Mouse (Mus musculus) hindbrain, embryonic 11.5 days (tissue): ENCODE results near the gene Stard7. TPM values are rescaled to one million over a fixed set of nuclear protein-coding genes. Genes with fewer than 3 reads are reported as not detected.

Experiments used
- ATAC-seq: fragments of 200-750 bp; cut with Nextera tagmentation; 2 replicates; pipeline ENCODE4 v1.8.0; 2017; ENCODE audit warnings: mild to moderate bottlenecking, moderate TSS enrichment, moderate library complexity; ENCODE audit not compliant: low FRiP score
- DNase-seq: peaks from one replicate; pipeline ENCODE4 v3.0.0-alpha.2; 2015; ENCODE audit warnings: low spot score
- H3K27ac ChIP-seq: fragments of 300-500 bp; sonication (generic); 2 replicates; pipeline ENCODE4 v1.5.1; 2014; ENCODE audit warnings: mild to moderate bottlenecking, low read depth, low read length
- H3K27me3 ChIP-seq: fragments of 300-500 bp; sonication (generic); 2 replicates; pipeline ENCODE4 v1.6.1; 2014; ENCODE audit warnings: mild to moderate bottlenecking, low read length, moderate library complexity, mixed read lengths; ENCODE audit not compliant: control insufficient read depth, insufficient read depth
- H3K36me3 ChIP-seq: fragments of 300-500 bp; sonication (generic); 2 replicates; pipeline ENCODE4 v1.6.1; 2014; ENCODE audit warnings: mild to moderate bottlenecking, low read length, moderate library complexity, mixed read lengths; ENCODE audit not compliant: control insufficient read depth, insufficient read depth
- H3K4me1 ChIP-seq: fragments of 300-500 bp; sonication (generic); replicated peaks from 2 replicates; pipeline ENCODE4 v1.6.1; 2014; ENCODE audit warnings: low read length, mixed read lengths; ENCODE audit not compliant: control insufficient read depth, insufficient read depth
- H3K4me2 ChIP-seq: fragments of 300-500 bp; sonication (generic); replicated peaks from 2 replicates; pipeline ENCODE4 v1.6.1; 2014; ENCODE audit warnings: mild to moderate bottlenecking, low read depth, low read length
- H3K4me3 ChIP-seq: fragments of 300-500 bp; sonication (generic); 2 replicates; pipeline ENCODE4 v1.5.1; 2014; ENCODE audit warnings: low read depth, low read length
- H3K9ac ChIP-seq: fragments of 300-500 bp; sonication (generic); 2 replicates; pipeline ENCODE4 v1.6.1; 2014; ENCODE audit warnings: low read depth, low read length
- H3K9me3 ChIP-seq: fragments of 300-500 bp; sonication (generic); 2 replicates; pipeline ENCODE4 v1.6.1; 2016; ENCODE audit warnings: low read length; ENCODE audit not compliant: control insufficient read depth
- WGBS: fragments of 180-500 bp; shearing (Covaris S2); extraction: QIAGEN DNeasy Blood & Tissue Kit; methylation state at CpG from one replicate; pipeline ENCODE4 v1.1.7; 2014; 5-methylcytosine and 5-hydroxymethylcytosine counted together
- polyA plus RNA-seq: library from polyadenylated mRNA; unstranded; fragments of >200 nt; fragmentation: Nextera tagmentation; extraction: Ambion mirVana; gene quantifications from 2 replicates; pipeline ENCODE4 v1.2.1, GENCODE M21; 2014

Gene Stard7
- polyA plus RNA-seq, 1 experiment from 2014 or later, result 79.5 TPM

DNA sequence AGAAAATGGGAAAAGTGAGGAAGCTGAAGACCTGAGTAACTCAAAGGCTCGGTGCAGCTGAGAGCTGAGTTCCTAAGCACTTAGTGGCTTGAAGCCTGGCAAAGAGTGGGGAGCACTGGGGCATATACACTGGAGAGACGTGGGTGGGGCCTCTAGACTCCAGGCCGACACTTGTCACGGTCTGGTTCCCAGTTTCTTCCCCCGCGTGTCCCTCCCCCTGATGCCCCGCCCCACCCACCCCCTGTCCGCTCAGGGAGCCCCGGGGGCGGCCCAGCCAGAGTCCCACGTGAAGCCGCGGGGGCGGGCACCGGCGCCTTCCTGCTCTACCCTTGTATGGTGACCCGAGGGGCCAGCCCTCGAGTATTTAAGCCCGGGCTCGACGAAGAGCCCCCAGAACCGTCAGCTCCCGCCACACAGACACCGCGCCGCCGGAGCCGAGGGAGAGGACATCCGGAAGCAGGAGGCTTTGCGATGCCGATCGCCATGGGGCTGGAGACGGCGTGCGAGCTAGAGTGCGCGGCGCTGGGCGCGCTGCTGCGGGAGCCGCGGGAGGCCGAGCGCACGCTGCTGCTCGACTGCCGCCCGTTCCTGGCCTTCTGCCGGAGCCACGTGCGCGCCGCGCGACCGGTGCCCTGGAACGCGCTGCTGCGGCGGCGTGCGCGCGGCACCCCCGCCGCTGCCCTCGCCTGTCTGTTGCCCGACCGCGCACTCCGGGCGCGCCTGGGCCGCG, 65.9 kb downstream of the Stard7 start, which contains the start of gene Dusp2:
TSS of gene Dusp2 (plus strand) at position 393 of the 730 bp plus-strand sequence.
- 0% methylated on average over 67 of the region's 76 CpGs for WGBS
- H3K36me3 ChIP-seq, result no peaks in the 10 kb centered on the region
- no peaks in the 10 kb centered on the region for H3K9me3 ChIP-seq
- H3K4me2 ChIP-seq, result peak within 1 kb of the TSS; percentile 90
- peaks cover 29% of the 10 kb centered on the region for H3K27me3 ChIP-seq
- H3K4me3 ChIP-seq, result peak within 1 kb of the TSS; percentile 49
- H3K4me1 ChIP-seq, result no peaks in the 10 kb centered on the region
- ATAC-seq (peak; percentile 67), DNase-seq (peak; percentile 62)
- no peak within 1 kb of the TSS for H3K27ac ChIP-seq
- H3K9ac ChIP-seq, result peak within 1 kb of the TSS; percentile 53; the same call in 1 of the 2 replicates

DNA sequence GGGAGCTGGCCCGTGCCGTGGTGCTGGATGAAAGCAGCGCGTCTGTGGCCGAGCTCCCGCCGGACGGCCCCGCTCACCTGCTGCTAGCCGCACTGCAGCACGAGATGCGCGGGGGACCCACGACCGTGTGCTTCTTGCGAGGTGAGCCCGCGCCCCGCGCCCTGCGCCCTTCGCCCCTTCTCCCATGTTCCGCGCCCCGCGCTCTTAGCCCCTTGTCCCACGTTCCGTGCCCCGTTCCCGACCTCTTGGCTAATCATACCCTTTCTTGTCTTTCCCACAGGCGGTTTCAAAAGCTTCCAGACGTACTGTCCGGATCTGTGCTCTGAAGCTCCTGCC, 66.4 kb downstream of the Stard7 start:
- Histone ChIP-seq H3K4me2 (peak overlapping the region; percentile 90), H3K27ac (no peak overlapping the region), H3K27me3 (peaks cover 29% of the 10 kb centered on the region), H3K4me3 (peak overlapping the region; percentile 49), H3K36me3 (no peaks in the 10 kb centered on the region), H3K9me3 (no peaks in the 10 kb centered on the region), H3K9ac (peak overlapping the region; percentile 53; the same call in 1 of the 2 replicates), H3K4me1 (no peaks in the 10 kb centered on the region)
- DNase-seq (no peak), ATAC-seq (no peak; the same call in 1 of the 2 replicates)
- 2% methylated on average over 26 of the region's 33 CpGs for WGBS

DNA sequence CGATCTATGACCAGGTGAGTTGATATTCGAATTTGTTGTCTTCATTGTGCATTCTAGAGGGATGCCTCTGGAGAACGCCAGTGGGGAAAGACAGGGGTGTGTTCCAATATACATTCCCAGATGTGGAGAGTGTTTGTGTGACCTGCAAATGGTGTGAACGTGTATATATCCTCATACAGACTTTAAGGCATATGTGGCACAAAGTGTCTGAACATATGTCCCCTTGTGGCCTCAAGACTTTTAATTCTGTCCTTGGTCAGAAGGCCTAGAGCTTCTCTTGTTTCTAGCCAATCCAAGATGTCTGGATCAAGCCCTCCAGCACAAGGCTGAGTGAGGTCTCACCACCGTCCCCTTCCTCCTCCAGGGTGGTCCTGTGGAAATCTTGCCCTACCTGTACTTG, 66.9 kb downstream of the Stard7 start:
- no peak for DNase-seq
- H3K27ac ChIP-seq, result no peak overlapping the region
- H3K9ac ChIP-seq, result no peak overlapping the region
- H3K4me3 ChIP-seq, result peak overlapping the region; percentile 49
- ATAC-seq, result no peak
- H3K4me1 ChIP-seq, result no peaks in the 10 kb centered on the region
- H3K9me3 ChIP-seq, result no peaks in the 10 kb centered on the region
- peaks cover 29% of the 10 kb centered on the region for H3K27me3 ChIP-seq
- WGBS, result 51% methylated on average over 5 of the region's 5 CpGs
- no peaks in the 10 kb centered on the region for H3K36me3 ChIP-seq
- H3K4me2 ChIP-seq, result peak overlapping the region; percentile 90

DNA sequence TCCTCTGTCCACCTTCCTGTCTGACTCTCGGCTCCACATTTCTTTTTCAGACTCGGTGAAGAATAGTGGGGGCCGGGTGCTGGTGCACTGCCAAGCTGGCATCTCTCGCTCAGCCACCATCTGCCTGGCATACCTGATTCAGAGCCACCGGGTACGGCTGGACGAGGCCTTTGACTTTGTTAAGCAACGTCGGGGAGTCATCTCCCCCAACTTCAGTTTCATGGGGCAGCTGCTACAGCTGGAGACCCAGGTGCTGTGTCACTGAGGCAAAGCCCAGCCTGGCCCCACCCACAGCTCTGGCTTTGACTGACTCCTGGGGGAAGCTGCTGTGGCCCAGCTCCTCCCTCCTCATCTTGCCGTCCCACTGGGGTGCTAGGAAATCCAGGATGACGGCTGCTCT, 67.5 kb downstream of the Stard7 start:
- ATAC-seq, result no peak
- no peak overlapping the region for H3K4me3 ChIP-seq
- WGBS, result 67% methylated on average over 11 of the region's 11 CpGs

DNA sequence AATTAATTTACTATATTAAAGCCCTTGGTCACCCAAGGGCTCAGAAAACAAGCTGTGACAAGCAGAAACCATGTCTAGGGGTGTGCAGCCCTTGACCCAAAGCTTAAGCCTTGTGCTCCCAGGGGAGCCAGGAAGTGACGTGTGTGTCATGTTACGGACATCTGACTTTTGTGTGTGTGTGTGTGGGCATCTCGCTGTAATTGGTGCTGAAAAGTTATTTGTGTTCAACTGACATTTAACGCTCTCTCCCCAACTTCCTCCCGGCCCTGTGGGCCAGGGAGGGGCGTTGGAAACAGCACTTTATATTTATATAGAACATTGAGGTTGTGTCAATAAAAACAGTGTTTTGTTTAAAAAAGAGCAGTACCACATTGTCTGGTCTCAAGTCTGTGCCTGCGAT, 68.0 kb downstream of the Stard7 start:
- no peak for DNase-seq
- H3K27me3 ChIP-seq, result peaks cover 29% of the 10 kb centered on the region
- 73% methylated on average over 7 of the region's 7 CpGs for WGBS
- H3K9me3 ChIP-seq, result no peaks in the 10 kb centered on the region
- no peak overlapping the region for H3K9ac ChIP-seq
- no peaks in the 10 kb centered on the region for H3K4me1 ChIP-seq
- H3K4me3 ChIP-seq, result no peak overlapping the region
- ATAC-seq, result no peak
- H3K36me3 ChIP-seq, result no peaks in the 10 kb centered on the region
- no peak overlapping the region for H3K4me2 ChIP-seq
- no peak overlapping the region for H3K27ac ChIP-seq

More for the DNA sequence above, 67.5 kb downstream of the Stard7 start:
- Histone ChIP-seq H3K4me2 (no peak overlapping the region), H3K9ac (no peak overlapping the region), H3K27me3 (peaks cover 29% of the 10 kb centered on the region), H3K27ac (no peak overlapping the region), H3K9me3 (no peaks in the 10 kb centered on the region), H3K36me3 (no peaks in the 10 kb centered on the region), H3K4me1 (no peaks in the 10 kb centered on the region)
- DNase-seq, result no peak

DNA sequence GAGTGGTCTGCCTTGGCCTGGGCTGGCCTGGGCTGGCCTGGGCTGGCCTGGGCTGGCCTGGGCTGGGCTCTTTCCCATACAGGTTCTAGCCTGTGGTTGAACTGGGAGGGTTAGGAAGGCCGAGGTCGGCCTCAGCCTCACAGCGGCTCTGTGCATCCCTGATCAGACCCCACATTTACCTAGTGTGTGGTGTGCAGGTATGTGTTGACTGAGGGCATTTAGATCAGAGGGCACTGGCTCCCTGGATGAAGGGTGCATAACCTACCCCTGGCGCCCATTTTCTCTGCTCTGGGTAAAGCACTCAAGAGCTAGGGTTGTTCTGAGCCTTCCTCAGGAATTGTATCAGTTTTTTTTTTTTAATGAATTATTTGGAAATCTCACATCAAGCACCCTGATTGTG, 68.4 kb downstream of the Stard7 start, which contains the start of gene Astl:
TSS of gene Astl (plus strand) at position 224 of the 400 bp plus-strand sequence.
- 81% methylated on average over 4 of the region's 4 CpGs for WGBS
- no peaks in the 10 kb centered on the region for H3K36me3 ChIP-seq
- H3K4me3 ChIP-seq, result no peak within 1 kb of the TSS
- no peak for ATAC-seq
- DNase-seq, result no peak
- no peak within 1 kb of the TSS for H3K4me2 ChIP-seq
- H3K9me3 ChIP-seq, result no peaks in the 10 kb centered on the region
- no peaks in the 10 kb centered on the region for H3K4me1 ChIP-seq
- H3K27ac ChIP-seq, result no peak within 1 kb of the TSS
- peaks cover 29% of the 10 kb centered on the region for H3K27me3 ChIP-seq
- no peak within 1 kb of the TSS for H3K9ac ChIP-seq

DNA sequence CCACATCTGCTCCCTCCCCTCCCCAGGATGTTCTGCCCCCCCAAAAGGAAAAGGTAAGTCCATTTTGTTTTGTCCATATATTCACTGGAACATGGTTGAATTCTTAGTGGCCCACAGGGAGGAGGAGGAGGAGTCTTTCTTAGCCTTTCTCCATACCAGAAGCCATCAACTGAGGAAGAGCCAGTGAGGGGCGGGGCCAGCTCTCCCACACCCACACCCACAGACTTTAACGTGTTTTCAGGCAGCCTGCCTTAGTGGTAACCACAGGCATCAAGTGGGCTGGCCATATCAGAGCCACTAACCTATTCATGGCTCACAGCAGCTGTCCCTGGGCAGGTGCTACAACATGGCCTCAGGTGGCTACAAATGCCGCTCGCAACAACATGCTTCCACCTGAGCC, 68.8 kb downstream of the Stard7 start:
- Histone ChIP-seq H3K9ac (no peak overlapping the region), H3K27me3 (peaks cover 29% of the 10 kb centered on the region), H3K4me3 (no peak overlapping the region), H3K9me3 (no peaks in the 10 kb centered on the region), H3K36me3 (no peaks in the 10 kb centered on the region), H3K27ac (no peak overlapping the region), H3K4me2 (no peak overlapping the region), H3K4me1 (no peaks in the 10 kb centered on the region)
- DNase-seq (no peak), ATAC-seq (no peak)
- 74% methylated on average over 4 of the region's 4 CpGs for WGBS

DNA sequence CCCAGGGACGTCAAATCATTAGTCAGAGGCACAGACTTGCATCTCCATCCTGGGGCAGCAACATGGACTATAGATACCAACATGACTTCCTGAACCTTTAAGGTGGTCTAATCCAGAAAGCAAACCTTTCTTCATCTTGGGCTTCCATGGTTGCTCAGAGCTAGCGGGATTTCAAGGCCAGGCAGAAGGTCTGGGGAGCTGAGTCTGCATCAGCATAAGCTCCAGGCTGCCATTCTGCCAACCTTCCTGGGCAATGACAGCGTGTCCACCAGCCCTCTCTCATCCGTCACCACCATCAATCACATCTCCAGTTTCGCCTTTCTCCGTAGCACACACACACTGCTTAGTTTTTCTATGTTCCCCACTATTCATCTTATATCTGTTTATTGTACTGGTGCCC, 69.2 kb downstream of the Stard7 start:
- H3K9me3 ChIP-seq, result no peaks in the 10 kb centered on the region
- ATAC-seq, result no peak
- no peak overlapping the region for H3K4me3 ChIP-seq
- H3K4me2 ChIP-seq, result no peak overlapping the region
- no peaks in the 10 kb centered on the region for H3K4me1 ChIP-seq
- no peaks in the 10 kb centered on the region for H3K36me3 ChIP-seq
- H3K27me3 ChIP-seq, result peaks cover 29% of the 10 kb centered on the region
- no peak overlapping the region for H3K27ac ChIP-seq
- 82% methylated on average over 6 of the region's 6 CpGs for WGBS
- DNase-seq, result no peak
- H3K9ac ChIP-seq, result no peak overlapping the region

DNA sequence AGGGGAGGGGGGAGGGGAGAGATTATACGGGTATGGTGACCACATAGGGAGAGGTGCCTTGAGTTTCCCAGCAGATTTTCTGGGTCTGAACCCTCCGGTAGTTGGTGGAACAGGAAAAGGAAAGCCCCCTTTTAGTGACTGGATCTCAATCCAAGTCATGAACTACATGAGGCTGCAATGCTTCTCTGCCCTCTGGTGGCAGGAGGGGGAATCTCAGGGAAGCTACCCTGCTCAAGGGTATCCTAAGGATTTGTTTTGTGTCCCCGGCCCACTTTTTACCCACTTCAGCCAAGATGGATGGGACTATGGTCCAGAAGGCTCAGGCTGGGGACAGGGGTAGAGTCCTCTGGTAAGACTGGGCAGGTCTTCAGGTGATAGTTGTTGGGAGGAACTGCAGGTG, 71.1 kb downstream of the Stard7 start:
- Histone ChIP-seq H3K4me2 (no peak overlapping the region), H3K36me3 (no peaks in the 10 kb centered on the region), H3K9ac (no peak overlapping the region), H3K27ac (no peak overlapping the region), H3K4me1 (no peaks in the 10 kb centered on the region), H3K4me3 (no peak overlapping the region), H3K27me3 (peaks cover 14% of the 10 kb centered on the region), H3K9me3 (no peaks in the 10 kb centered on the region)
- 24% methylated on average over 3 of the region's 3 CpGs for WGBS
- ATAC-seq, result 0 out of 2 replicates have a peak, but pooled peaks have one; percentile 19
- DNase-seq, result peak; percentile 77
